Mouse (Mus musculus): ENCODE measurements at regions not wholly inside any gene's neighbourhood (a gene's known extent, or its start where the extent isn't known, plus 50 kb on each side); places are given as distances from the start of the nearest gene placed in this dataset.

DNA sequence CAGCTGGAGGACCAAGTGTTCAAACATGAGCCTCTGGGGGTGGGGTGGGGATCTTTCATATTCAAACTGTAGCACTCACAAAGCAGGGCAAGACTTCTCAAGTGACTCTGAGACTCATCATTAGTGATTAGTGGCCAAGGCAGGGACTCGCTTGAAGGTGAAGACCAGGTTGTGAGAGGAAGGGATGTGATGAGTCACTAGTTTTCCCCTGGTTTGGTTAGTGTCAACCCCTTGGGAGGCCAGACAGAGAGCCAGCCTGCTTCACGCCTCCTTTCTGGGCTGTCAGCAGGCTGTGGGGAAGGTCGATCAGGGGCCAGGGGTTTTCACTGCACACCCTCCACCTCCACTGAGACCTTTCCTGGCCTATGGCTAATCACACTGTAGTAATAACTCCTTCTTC is 65.2 kb downstream of the Slc30a10 start:
- DNase-seq, result no peak

DNA sequence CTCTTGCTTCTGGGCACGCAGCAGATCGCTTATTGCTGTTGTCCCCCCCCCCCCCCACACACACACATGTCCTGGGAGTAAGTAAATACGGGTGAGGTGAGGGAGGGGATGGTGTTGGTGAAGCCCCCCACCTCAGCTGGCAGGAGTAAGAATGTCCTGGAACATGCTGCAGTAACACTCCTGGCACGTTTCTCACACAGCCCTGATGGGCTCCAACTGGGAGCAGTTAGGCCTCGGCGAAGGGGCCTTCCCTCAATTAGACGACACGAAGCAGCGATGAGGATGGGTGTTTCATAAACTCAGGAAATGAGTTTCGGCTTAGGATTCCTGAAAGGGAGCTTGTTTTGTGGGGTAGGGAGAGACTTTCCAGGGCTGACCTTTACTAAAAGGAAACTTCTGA is 69.4 kb downstream of the Slc30a10 start:
- DNase-seq, result no peak

DNA sequence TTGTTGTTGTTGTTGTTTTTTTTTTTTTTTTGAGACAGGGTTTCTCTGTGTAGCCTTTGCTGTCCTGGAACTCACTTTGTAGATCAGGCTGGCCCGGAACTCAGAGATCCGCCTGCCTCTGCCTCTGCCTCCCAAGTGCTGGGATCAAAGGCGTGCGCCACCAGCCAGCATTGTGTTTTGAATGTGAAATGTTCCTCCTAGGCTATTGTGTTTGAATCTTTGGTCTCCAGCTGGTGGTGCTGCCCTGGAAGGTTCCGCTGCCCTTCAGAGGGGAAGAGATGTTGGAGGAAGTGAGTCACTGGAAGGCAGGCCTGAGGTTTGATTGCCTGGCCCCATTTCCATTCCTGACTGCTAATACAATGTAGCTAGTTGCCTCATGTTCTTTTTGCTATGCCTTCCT is 78.8 kb downstream of the Slc30a10 start:
- DNase-seq, result no peak

DNA sequence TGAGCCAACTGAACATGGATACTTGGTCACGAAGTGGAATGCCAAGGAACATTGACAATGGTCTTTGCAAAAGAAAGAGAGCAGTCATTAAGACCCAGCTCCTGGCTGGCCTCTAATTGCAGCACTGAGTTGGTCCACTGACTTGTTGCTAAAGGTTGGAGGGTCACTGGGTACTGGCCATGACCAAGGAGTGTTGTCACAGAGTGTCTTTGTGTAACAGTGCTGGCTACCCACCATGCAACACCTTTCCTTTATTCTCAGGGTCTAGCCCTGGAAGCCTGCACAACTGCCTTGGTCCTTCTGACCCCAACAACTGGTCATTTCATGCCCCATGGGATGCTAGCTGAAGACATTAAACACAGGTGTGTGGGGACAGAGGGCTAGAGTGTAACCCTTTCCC is 79.5 kb downstream of the Slc30a10 start:
- DNase-seq, result no peak

DNA sequence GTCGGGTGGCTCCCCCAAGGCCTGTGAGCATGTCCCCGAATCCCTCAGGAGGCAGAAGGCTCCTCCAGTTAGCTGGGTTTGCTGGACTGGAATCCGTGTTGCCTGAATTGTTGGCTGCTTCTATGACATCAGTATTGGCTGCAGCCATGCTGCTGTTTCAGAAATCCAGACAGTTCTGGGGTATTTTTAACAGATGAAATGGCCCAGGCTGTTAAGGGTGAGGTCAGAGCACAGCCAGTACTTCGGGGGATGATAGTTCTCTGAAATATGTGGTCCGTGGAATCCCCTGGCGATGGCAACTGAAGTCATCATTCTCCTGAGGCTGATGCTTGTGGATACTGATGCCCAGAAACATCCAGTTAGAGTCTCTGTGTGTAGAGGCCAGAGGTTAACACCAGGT is 80.7 kb downstream of the Slc30a10 start:
- DNase-seq, result no peak

DNA sequence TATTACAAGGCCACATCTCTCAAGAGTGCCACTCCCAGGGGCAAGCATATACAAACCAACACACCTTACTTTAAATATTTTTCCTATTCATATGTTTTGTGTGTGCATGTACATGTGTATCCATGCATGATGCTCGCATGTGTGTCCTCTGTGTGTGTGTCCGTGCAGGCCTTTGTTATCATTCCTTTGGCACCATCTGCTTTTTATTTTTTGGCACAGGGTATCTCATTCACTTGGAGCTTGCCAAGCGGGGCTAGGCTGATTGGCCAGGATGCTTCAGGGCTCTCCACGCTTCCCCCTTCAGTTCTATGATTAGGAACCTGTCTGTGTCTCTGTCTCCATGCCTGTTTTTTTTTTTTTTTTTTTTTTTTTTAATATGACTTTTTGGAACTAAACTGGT is 82.6 kb downstream of the Slc30a10 start:
- no peak for DNase-seq

DNA sequence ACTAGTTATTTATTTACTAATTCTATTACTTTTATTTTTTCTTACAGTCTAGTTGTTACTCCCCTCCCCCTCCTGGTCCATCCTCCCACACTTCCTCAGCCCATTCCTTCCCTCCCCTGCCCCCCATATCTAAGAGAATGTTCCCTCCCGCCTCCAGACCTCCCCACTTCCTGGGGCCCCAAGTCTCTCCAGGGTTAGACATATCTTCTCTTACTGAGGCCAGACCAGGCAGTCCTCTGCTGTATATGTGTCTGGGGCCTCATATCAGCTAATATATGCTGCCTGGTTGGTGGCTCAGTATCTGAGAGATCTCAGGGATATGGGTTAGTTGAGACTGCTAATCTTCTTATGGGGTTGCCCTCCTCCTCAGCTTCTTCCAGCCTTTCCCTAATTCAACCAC is 84.8 kb downstream of the Slc30a10 start:
- no peak for DNase-seq

DNA sequence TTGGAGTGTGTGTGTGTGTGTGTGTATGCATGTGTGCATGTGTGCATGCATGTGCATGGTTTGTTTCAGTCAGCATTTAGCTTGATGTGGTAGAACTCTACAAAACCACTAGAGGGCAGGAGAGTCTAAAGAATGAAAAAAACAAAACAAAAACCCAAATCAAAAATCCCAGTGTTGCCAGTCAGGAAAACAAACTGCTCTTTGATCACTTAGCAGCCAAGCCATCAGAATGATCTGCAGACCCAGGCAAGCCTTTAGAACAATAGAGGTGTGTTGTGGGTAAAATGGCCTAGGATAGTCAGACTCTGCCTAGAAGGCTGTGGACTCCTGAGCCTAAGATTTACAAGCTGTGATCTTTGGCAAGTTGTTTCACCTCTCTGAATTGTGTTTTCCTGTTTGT is 91.7 kb downstream of the Slc30a10 start:
- no peak for DNase-seq

DNA sequence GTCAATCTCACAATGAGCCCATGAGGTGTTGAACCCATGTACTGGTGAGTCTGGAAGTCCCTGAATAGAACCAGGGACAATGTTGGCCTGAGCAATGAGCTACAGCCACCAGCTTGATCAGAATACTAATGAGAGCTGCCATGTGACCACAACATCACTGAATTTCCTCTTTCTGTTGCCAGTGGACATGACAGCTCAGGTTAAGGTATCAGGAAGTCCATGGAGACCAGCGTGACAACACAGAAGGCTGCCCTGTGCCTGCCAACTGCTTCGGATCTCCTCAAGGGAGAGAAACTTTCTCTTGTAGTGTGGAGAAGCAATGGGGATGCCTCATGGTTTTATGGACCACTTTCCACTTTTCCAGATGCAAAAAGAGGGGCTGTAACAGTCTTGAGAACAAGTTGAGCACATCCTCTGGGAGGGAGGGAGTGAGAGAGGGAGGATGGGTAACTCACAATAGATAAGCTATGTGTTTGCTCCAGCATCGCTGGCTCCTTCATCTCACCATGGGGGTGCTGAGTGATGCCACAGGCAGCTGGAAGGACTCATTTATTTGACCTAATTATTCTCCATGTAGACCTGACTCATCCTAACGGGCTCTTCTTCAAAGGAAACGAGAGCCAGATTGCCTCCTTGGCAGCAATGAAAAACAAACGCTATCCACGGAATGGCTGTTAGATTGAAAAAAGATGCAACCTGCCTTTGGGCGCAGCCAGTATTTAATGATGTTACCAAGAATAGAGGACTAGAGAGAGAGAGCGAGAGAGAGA is 118.3 kb downstream of the Slc30a10 start:
- DNase-seq, result no peak

DNA sequence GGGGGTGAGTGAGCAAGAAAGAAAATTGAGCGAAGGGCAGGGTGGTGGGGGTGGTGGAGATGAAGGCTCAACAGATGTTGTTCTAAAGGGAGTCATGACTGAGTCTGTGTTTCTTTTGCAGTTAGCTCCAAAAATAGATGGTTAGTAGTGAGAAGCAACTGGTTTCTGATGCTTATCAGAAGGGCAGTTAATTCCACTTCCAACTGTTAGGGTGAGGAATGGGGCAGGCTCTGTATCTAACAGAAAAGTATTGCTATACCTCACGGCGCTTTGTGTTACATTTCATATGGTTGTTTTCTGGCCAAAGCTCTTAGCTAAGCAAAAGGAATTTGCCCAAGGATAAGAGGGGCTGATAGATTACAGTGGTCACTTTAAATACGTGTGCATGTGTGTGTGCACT is 120.3 kb downstream of the Slc30a10 start:
- no peak for DNase-seq

DNA sequence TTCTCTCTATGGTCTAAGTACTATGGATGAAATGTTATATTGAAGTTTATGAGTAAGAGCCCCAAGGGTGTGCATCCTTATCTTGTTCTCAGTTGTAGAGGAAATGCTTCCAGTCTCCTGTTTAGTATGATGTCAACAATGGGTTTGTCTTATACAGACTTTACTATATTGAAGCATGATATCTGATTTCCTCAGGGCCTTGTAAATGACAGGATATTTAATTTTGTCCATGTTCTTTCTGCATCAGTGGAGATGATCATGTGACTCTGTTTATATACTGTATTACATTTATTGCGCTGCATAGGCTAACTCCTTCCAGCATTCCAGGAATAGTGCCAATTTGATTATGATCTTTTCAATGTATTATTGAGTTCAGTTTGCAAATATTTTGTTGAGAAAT is 125.2 kb downstream of the Slc30a10 start:
- no peak for DNase-seq

DNA sequence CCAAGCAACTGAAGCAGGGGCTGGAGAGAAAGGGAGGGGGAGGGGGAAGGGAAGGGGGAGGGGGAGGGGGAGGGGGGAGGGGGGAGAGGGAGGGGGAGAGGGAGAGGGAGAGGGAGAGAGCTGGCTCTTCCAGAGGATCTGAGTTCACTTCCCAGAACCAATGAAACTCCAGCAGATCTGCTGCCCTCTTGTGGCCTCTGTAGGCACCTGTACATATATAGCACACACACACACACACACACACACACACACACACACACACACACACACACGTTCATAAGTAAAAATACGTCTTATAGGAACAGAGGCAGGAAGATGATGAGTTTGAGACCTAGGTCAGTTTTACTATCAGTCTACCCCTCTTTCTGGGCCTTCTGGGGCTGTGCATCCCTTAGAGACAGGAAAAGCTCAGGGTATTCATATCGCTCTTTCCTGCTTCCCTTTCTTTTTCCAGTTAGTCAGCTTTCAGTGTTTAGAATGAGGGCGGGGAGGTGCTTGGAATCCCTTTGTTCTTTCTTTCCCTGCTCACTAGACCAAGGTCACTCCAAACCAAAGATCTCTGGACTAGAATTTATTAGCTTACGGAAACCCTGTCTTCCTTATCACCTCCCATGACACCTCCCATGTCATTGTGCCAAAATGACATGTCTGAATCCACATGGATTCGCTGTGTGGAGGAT is 130.7 kb downstream of the Slc30a10 start:
- DNase-seq, result no peak

DNA sequence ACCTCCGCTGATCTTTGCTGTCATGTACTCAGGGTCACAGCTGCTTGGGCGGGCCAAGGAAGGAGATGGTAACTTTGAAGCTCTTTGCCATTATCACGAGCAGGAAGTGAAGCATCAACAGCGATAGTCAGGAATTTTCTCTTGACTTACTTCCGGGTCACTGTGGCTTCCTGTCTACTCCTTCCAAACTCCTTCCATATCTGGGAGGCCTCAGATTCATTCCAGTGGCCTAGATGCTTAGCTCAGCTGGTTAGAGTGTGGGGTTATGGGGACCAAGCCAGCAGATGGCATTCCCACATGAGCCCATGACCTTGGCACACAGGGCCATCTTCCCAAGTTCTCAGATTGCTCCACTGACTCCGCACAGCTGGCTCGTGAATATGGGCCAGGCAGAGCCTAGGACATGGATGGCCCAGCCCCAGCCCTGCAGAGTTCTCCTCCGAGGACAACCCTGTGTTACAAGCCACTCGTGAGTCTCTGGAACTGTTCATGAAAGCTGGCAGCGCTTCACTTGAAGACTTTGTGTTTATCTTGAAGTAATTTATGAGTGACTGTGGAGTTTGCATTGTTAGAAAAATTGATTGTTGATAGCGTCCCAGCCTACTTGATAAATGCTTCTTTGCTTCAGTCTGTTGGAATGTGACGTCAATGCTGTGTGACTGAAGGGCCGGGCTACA is 133.2 kb downstream of the Slc30a10 start:
- peak; percentile 28 for DNase-seq

DNA sequence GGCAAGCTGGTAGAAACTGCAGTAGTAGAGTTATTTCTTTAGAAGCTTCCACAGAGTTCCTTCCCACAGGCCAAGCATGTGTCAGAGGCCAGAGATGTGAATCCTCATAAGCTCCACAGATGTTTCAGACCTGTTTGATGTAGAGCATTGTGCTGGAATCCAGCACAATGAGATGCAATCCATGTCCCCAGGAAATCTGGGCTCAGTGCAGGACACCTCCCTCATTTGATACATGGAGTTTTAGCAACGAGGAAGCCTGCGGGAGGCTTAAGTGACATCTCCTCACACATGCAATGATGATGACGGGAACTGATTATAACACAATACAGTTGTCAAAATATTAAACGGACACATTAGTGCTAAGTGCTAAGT is 133.7 kb downstream of the Slc30a10 start:
- no peak for DNase-seq

DNA sequence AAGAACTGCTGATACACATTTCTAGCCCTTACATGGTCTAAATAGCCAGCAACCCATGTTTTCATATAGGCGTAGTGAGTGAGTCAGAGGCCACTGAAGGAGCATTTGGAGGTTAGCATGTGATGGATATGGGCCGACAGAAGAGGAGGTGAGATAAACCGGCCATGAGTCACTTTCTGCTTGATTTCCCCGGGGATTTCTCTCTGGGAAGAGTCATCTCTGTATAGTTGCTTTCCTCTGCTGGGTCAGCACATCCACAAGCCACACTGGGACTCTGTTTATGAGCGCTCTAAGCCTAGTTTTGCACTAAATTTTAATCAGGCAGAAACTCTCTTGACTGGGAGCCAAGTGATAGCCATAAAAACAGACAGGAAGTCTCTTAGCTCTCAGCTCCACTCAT is 142.2 kb downstream of the Slc30a10 start:
- DNase-seq, result no peak

DNA sequence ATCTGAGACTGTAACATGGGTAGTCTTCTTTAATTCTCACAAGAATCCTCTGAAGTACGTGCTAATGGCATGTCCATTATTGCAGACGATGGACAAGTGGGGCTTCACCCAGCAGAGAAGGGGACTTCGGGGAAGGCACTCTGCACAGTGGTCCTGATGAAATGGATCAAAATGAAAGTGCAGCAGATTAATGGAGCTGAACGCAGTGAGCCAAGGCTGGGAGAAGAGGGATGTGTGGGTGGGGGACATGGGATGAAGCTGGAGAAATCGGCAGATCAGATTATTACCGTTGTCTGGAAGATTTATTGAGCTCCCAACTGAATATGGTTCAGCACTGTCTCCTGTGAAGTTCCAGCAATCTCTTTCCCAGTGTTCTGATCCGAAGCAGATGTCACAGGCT is 143.9 kb downstream of the Slc30a10 start:
- DNase-seq, result no peak

DNA sequence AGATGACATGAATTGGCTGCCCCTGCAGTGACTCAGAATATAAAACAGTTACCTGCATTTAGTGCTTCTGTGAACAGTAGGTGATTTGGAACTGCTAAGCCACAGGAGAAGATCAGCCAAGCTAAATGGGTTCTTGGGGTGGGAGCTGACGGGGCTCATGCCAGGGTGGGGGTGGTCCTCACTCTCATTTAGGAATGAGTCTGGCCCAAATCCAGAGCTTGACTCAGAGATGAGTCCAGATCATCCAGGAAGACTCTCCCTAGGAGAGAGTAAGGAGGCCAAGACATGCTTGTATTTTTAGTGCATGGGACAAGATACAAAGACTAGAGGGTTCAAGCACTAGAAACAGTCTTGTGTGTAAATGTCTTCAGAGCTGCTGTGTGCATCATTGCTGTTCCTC is 146.5 kb downstream of the Slc30a10 start:
- DNase-seq, result no peak

DNA sequence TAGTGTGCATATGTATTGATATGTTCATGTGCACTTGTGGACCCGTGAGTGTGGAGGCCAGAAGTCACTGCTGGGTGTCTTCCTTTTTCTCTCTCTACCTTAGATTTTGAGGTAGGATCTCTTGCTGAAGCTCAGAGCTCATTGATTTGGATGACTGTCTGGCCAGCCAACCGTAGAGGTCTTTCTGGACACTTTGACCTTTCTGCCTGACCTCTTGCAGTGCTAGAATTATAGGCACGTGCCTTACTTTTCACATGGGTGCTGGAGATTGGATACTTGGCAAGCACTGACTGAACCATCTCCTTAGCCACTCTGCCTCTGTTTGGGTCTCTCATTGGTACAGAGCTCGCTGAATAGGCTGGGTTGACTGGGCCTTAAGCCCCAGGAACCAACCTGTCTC is 151.3 kb downstream of the Slc30a10 start:
- no peak for DNase-seq

DNA sequence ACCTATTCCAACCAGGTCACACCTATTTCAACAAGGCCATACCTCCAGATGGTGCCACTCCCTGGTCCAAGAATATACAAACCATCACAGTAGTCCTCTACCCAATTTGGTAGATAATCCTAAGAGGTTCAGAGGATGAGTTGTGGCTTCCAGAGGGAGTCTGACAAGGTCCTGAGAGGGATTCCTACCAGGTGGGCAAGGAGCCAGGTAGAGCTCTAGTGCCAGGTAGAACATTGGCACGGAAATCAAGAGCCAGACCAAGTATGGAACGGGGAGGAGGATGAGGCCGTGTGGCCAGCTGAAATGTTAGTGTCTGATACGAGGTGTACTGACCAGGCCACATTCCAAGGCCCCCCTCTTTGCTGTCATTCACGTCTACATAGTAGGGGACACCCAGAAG is 153.0 kb downstream of the Slc30a10 start:
- no peak for DNase-seq

DNA sequence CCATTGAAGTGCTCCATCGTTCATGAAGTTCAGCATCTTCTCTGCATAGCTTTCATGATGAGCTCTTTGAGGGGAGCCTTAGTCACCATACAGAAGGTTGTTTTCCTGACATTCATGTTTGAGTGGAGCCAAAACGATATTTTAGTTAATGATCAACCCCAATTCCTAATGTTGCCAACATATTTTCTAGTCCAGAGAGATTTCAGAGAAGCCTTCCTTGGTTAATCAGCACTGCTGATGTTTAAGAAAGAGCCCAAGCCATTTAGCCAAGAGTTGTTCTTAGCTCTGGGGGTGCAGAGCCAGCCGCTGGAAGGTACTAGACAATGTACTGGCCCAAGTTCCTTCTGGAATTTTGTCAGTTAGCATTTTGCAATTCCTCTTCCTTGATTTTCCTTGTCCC is 153.8 kb downstream of the Slc30a10 start:
- DNase-seq, result no peak

DNA sequence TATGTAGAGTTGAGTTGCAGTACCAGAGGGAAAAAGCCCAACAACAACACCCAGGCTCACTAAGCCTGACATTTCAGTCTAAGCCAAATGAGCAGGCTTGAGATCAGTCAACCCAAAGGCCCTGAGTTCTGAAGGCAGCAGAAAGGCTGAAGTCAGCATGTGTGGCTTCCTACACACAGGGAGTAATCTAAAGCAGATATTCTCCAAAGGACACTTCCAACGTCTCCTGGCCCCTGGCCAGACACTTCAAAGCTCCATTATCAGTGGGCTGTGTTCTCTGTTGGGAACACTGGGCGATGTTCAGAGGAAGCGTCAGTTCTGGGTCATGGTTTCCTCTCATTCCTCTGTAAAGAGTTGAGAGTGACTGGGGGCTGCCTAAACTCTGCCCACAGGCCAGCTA is 155.9 kb downstream of the Slc30a10 start:
- DNase-seq, result peak; percentile 61

DNA sequence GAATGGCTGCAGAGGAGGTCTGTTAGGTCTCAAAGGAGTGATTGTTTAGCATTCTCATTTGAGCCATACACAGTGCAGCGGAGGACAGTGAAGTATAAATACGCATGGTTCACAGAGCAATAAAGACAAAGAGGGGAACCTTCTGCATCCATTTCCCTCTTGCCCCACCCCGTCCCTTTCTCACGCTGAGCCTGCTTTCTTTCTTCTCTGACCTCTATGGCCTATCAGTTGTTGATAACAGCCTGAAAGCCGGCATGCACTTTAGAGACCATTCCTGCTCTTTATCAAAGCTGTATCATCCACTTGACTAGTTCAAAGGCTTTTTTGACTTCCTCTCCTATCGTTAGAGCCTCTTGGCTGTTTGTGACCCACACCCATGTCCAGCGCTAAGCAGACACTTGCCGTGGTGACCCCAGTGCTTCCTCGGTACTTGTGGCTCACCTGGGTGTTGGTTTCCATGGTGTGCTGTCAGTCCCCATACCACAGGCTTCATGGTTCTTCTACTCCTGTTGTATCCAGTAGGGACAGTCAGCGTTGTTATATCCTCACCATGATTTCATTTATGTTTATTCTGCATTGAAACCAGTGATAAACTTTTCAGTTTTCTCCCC is 161.3 kb downstream of the Slc30a10 start:
- no peak for DNase-seq

DNA sequence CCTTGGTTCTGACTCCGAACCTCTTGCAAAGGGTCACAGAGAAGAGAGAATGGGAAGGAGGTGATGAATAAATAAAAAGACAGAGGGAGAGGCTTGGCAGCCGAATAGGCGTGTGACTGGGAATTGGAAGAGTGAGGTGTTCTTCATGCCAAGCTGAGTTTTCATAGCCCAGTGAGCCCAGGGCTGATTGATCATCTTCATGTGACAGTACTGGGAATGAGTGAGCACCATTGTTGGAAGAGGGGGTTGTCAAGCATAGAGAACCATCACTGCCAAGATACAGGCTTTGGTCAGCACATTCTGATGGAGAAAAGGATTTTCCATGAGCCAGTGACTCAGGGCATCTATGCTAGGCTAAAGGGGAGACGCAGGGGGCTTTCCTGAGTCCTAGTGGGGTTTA is 163.0 kb downstream of the Slc30a10 start:
- no peak for DNase-seq

Measured in adrenal gland, postnatal 10 days (tissue).